Mouse (Mus musculus): Measurements from ENCODE around the gene Ttf2. TPM values are rescaled to one million over a fixed set of nuclear protein-coding genes. Genes with fewer than 3 reads are reported as not detected.

Ttf2 gene
- total and polyA plus RNA-seq, 2 experiments from 2014 or later: 4.4 to 13.5 TPM

- Histone ChIP-seq H3K4me3 (ENCODE audit: low read depth, low read length) (no peak overlapping the region), H3K4me1 (ENCODE audit: control insufficient read depth, insufficient read depth) (peaks cover 9% of the 10 kb centered on the region), H3K9me3 (replicated peaks; ENCODE audit: control insufficient read depth, low read length) (no peaks in the 10 kb centered on the region), H3K27me3 (ENCODE audit: control insufficient read depth, insufficient read depth, low read length) (no peaks in the 10 kb centered on the region), H3K36me3 (replicated peaks; ENCODE audit: control insufficient read depth, insufficient read depth, low read length) (no peaks in the 10 kb centered on the region), H3K9ac (replicated peaks; ENCODE audit: low read depth, low read length) (no peak overlapping the region), H3K4me2 (ENCODE audit: low read depth, low read length) (no peak overlapping the region), H3K27ac (ENCODE audit: low read depth) (no peak overlapping the region)
- TF ChIP-seq EP300 (IDR thresholded peaks at IDR 0.05; ENCODE audit: low read depth) (no peak), CTCF (IDR thresholded peaks at IDR 0.05; ENCODE audit: low read depth) (no peak)
- 71% methylated on average over 12 of the region's 12 CpGs for WGBS
- DNase-seq (ENCODE audit: low spot score) (no peak), ATAC-seq (ENCODE audit: insufficient read depth, low read depth) (no peak)
Observed at GRCm38 (mm10) chr3:100989417-100989816, 20.0 kb upstream of the Ttf2 start.

GRCm38 (mm10) chr3:100979290-100979689 lies 9.8 kb upstream of the Ttf2 start:
- no peak overlapping the region for H3K9ac ChIP-seq (replicated peaks; ENCODE audit: low read depth, low read length)
- 75% methylated on average over 8 of the region's 8 CpGs for WGBS
- no peak for TF ChIP-seq CTCF (IDR thresholded peaks at IDR 0.05; ENCODE audit: low read depth)
- TF ChIP-seq EP300 (IDR thresholded peaks at IDR 0.05; ENCODE audit: low read depth): no peak

DNA sequence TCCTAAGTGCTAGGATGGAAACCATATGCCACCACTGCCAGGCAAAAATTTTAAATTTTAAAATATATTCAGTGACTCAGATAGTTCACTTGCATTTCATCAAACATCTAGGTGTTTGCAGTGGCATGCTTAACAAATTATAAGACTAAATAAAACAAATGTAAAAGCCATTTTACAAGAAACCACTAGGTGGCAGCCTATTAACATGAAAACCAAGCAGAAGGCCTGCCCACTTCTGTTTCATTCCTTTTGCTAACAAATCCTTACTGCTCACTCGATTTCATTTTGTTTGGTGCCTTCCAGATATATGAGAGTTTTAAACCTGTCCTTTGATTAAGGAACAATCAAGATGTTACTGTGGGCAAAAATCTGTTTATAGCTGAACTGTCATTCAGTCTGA lies 4.4 kb upstream of the Ttf2 start:
- no peaks in the 10 kb centered on the region for H3K36me3 ChIP-seq (replicated peaks; ENCODE audit: control insufficient read depth, insufficient read depth, low read length)
- no peak overlapping the region for H3K4me3 ChIP-seq (ENCODE audit: low read depth, low read length)
- H3K27ac ChIP-seq (ENCODE audit: low read depth): no peak overlapping the region
- 4% methylated on average over 1 of the region's 1 CpGs for WGBS
- H3K27me3 ChIP-seq (ENCODE audit: control insufficient read depth, insufficient read depth, low read length): 0 out of 2 replicates have a peak, but pooled peaks cover 3% of the 10 kb centered on the region
- no peak overlapping the region for H3K9ac ChIP-seq (replicated peaks; ENCODE audit: low read depth, low read length)
- no peak for ATAC-seq (ENCODE audit: insufficient read depth, low read depth)
- H3K4me1 ChIP-seq (ENCODE audit: control insufficient read depth, insufficient read depth): peaks cover 6% of the 10 kb centered on the region; the same call in 1 of the 2 replicates
- DNase-seq (ENCODE audit: low spot score): peak; percentile 87
- H3K9me3 ChIP-seq (replicated peaks; ENCODE audit: control insufficient read depth, low read length): no peaks in the 10 kb centered on the region
- H3K4me2 ChIP-seq (ENCODE audit: low read depth, low read length): no peak overlapping the region
- TF ChIP-seq EP300 (IDR thresholded peaks at IDR 0.05; ENCODE audit: low read depth) (no peak), CTCF (IDR thresholded peaks at IDR 0.05; ENCODE audit: low read depth) (peak; percentile 78)

More at GRCm38 (mm10) chr3:100979290-100979689, 9.8 kb upstream of the Ttf2 start:
- no peak overlapping the region for H3K4me3 ChIP-seq (ENCODE audit: low read depth, low read length)
- no peaks in the 10 kb centered on the region for H3K9me3 ChIP-seq (replicated peaks; ENCODE audit: control insufficient read depth, low read length)
- peaks cover 3% of the 10 kb centered on the region; the same call in 1 of the 2 replicates for H3K27me3 ChIP-seq (ENCODE audit: control insufficient read depth, insufficient read depth, low read length)
- H3K4me2 ChIP-seq (ENCODE audit: low read depth, low read length): no peak overlapping the region
- ATAC-seq (ENCODE audit: insufficient read depth, low read depth): no peak
- no peaks in the 10 kb centered on the region for H3K4me1 ChIP-seq (ENCODE audit: control insufficient read depth, insufficient read depth)
- H3K36me3 ChIP-seq (replicated peaks; ENCODE audit: control insufficient read depth, insufficient read depth, low read length): no peaks in the 10 kb centered on the region
- no peak overlapping the region for H3K27ac ChIP-seq (ENCODE audit: low read depth)
- no peak for DNase-seq (ENCODE audit: low spot score)

GRCm38 (mm10) chr3:100963849-100964542 lies 5.5 kb downstream of the Ttf2 start:
- Histone ChIP-seq H3K4me2 (ENCODE audit: low read depth, low read length) (no peak overlapping the region), H3K27ac (ENCODE audit: low read depth) (no peak overlapping the region), H3K36me3 (replicated peaks; ENCODE audit: control insufficient read depth, insufficient read depth, low read length) (peaks cover 29% of the 10 kb centered on the region), H3K4me3 (ENCODE audit: low read depth, low read length) (no peak overlapping the region), H3K9ac (replicated peaks; ENCODE audit: low read depth, low read length) (no peak overlapping the region), H3K9me3 (replicated peaks; ENCODE audit: control insufficient read depth, low read length) (no peaks in the 10 kb centered on the region), H3K4me1 (ENCODE audit: control insufficient read depth, insufficient read depth) (peaks cover 13% of the 10 kb centered on the region), H3K27me3 (ENCODE audit: control insufficient read depth, insufficient read depth, low read length) (no peaks in the 10 kb centered on the region)
- ATAC-seq (ENCODE audit: insufficient read depth, low read depth): 0 out of 2 replicates have a peak, but pooled peaks have one; percentile 31
- DNase-seq (ENCODE audit: low spot score): peak; percentile 39
- peak; percentile 68 for TF ChIP-seq CTCF (IDR thresholded peaks at IDR 0.05; ENCODE audit: low read depth)
- no peak for TF ChIP-seq EP300 (IDR thresholded peaks at IDR 0.05; ENCODE audit: low read depth)
- WGBS: 82% methylated on average over 14 of the region's 14 CpGs

- peak overlapping the region; percentile 59; the same call in 1 of the 2 replicates for H3K27ac ChIP-seq (ENCODE audit: low read depth)
- H3K4me2 ChIP-seq (ENCODE audit: low read depth, low read length): no peak overlapping the region
- 40% methylated on average over 7 of the region's 7 CpGs for WGBS
- no peak for TF ChIP-seq EP300 (IDR thresholded peaks at IDR 0.05; ENCODE audit: low read depth)
- TF ChIP-seq CTCF (IDR thresholded peaks at IDR 0.05; ENCODE audit: low read depth): no peak
- H3K9me3 ChIP-seq (replicated peaks; ENCODE audit: control insufficient read depth, low read length): no peaks in the 10 kb centered on the region
- ATAC-seq (ENCODE audit: insufficient read depth, low read depth): peak; percentile 37; the same call in 1 of the 2 replicates
- DNase-seq (ENCODE audit: low spot score): no peak
- no peak overlapping the region for H3K9ac ChIP-seq (replicated peaks; ENCODE audit: low read depth, low read length)
- H3K4me1 ChIP-seq (ENCODE audit: control insufficient read depth, insufficient read depth): peaks cover 10% of the 10 kb centered on the region; the same call in 1 of the 2 replicates
- no peaks in the 10 kb centered on the region for H3K27me3 ChIP-seq (ENCODE audit: control insufficient read depth, insufficient read depth, low read length)
- no peak overlapping the region for H3K4me3 ChIP-seq (ENCODE audit: low read depth, low read length)
- H3K36me3 ChIP-seq (replicated peaks; ENCODE audit: control insufficient read depth, insufficient read depth, low read length): peaks cover 51% of the 10 kb centered on the region
Observed at GRCm38 (mm10) chr3:100961501-100961900, 8.0 kb downstream of the Ttf2 start.

Measured in heart, postnatal 0 days (tissue).